Comparison of ENCODE assay signal across 22 mouse cellular contexts in the genomic region with DNA sequence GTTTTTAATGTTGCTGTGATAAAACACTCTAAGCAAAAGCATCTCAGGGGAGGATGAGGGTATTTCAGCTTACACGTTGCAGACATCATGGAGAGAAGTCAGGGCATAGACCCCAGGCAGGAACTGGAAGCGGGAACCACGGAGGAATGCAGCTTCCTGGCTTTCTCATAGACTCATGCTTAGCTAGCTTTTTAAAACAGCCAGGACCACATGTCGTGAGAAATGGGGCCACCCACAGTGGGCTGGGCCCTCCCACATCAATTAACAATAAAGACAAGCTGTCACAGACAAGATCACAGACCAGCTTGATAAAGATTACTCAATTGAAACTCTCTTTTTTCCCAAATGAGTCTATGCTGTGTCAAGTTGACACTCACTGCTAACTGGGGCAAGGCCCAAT. TPM values are rescaled to one million over a fixed set of nuclear protein-coding genes. Genes with fewer than 3 reads are reported as not detected.
A peak's percentile ranks its signal among the peaks of the same experiment; 100 is the strongest.
DNase-seq lines count a peak whose midpoint lies in the region; ATAC-seq and TF ChIP-seq lines count a peak whose summit lies in the region.
"Had no signal": no experiment of that assay in that cellular context is flagged by ENCODE, and none has a peak within 500 bp of the region (broad histone marks: within the 10 kb centered on the region; RNA-seq: fewer than 3 reads in every experiment).

No protein-coding gene starts in this region.

- no peaks in the 10 kb centered on the region for H3K27me3 ChIP-seq in forebrain, postnatal 0 days (ENCODE audit: insufficient read depth, low read length)
- H3K27me3 ChIP-seq in forebrain, embryonic 13.5 days, result no peaks in the 10 kb centered on the region
- no peaks in the 10 kb centered on the region for H3K27me3 ChIP-seq in midbrain, embryonic 13.5 days
- no peaks in the 10 kb centered on the region for H3K27me3 ChIP-seq in midbrain, embryonic 15.5 days (replicated peaks)
- H3K27me3 ChIP-seq in neural tube, embryonic 15.5 days (replicated peaks), result no peaks in the 10 kb centered on the region
- H3K27me3 ChIP-seq: forebrain, embryonic 15.5 days; limb, embryonic 15.5 days had no signal

- no peaks in the 10 kb centered on the region for H3K4me1 ChIP-seq in forebrain, postnatal 0 days (ENCODE audit: insufficient read depth)
- no peaks in the 10 kb centered on the region for H3K4me1 ChIP-seq in forebrain, embryonic 13.5 days
- no peaks in the 10 kb centered on the region for H3K4me1 ChIP-seq in midbrain, embryonic 13.5 days (replicated peaks)
- H3K4me1 ChIP-seq in midbrain, embryonic 15.5 days, result no peaks in the 10 kb centered on the region
- H3K4me1 ChIP-seq in neural tube, embryonic 15.5 days, result 0 out of 2 replicates have a peak, but pooled peaks cover 7% of the 10 kb centered on the region
- H3K4me1 ChIP-seq: forebrain, embryonic 15.5 days; limb, embryonic 15.5 days had no signal

- no peak overlapping the region for H3K4me2 ChIP-seq in forebrain, postnatal 0 days (ENCODE audit: low read depth)
- H3K4me2 ChIP-seq in forebrain, embryonic 13.5 days, result no peak overlapping the region
- H3K4me2 ChIP-seq in midbrain, embryonic 13.5 days (replicated peaks), result no peak overlapping the region
- H3K4me2 ChIP-seq in midbrain, embryonic 15.5 days, result no peak overlapping the region
- H3K4me2 ChIP-seq in neural tube, embryonic 15.5 days, result no peak overlapping the region
- H3K4me2 ChIP-seq: forebrain, embryonic 15.5 days; limb, embryonic 15.5 days had no signal

- H3K9me3 ChIP-seq in forebrain, postnatal 0 days (ENCODE audit: low read length), result no peaks in the 10 kb centered on the region
- no peaks in the 10 kb centered on the region for H3K9me3 ChIP-seq in forebrain, embryonic 13.5 days (replicated peaks)
- no peaks in the 10 kb centered on the region for H3K9me3 ChIP-seq in midbrain, embryonic 13.5 days
- H3K9me3 ChIP-seq in midbrain, embryonic 15.5 days, result no peaks in the 10 kb centered on the region
- no peaks in the 10 kb centered on the region for H3K9me3 ChIP-seq in neural tube, embryonic 15.5 days (replicated peaks)
- H3K9me3 ChIP-seq: forebrain, embryonic 15.5 days; G1E; limb, embryonic 15.5 days had no signal

- peak; percentile 25; the same call in 1 of the 2 replicates for ATAC-seq in forebrain, postnatal 0 days
- no peak for ATAC-seq in forebrain, embryonic 13.5 days
- peak; percentile 27; the same call in 1 of the 2 replicates for ATAC-seq in midbrain, embryonic 13.5 days
- ATAC-seq in midbrain, embryonic 15.5 days (replicated peaks), result no peak
- ATAC-seq in neural tube, embryonic 15.5 days (ENCODE audit: low FRiP score), result no peak
- ATAC-seq: forebrain, embryonic 15.5 days; inflammation-experienced regulatory T-cells, adult 6 months; midbrain, embryonic 16.5 days had no signal

- H3K4me3 ChIP-seq in forebrain, postnatal 0 days (ENCODE audit: low read depth, low read length), result no peak overlapping the region
- H3K4me3 ChIP-seq in forebrain, embryonic 13.5 days, result no peak overlapping the region
- no peak overlapping the region for H3K4me3 ChIP-seq in midbrain, embryonic 13.5 days (replicated peaks)
- no peak overlapping the region for H3K4me3 ChIP-seq in midbrain, embryonic 15.5 days
- H3K4me3 ChIP-seq in neural tube, embryonic 15.5 days (replicated peaks), result no peak overlapping the region
- H3K4me3 ChIP-seq: forebrain, embryonic 15.5 days; limb, embryonic 15.5 days had no signal

- DNase-seq in forebrain, postnatal 0 days, result no peak
- DNase-seq in layer of hippocampus, adult 18-20 months (ENCODE audit: low spot score in 2 of 2), result peak; percentile 30 to 62
- no peak for DNase-seq in layer of hippocampus, postnatal 10 days (ENCODE audit: low spot score in 2 of 2)
- peak; percentile 12 to 15 for DNase-seq in layer of hippocampus, postnatal 36 days
- DNase-seq: adrenal gland, postnatal 36 days; cerebellum, adult 18-20 months; cerebellum, postnatal 25 days; gastrocnemius, postnatal 25 days; heart, postnatal 36 days; kidney, adult 2 months; kidney, postnatal 10 days; right cerebral cortex, postnatal 4 days had no signal

- H3K27ac ChIP-seq in forebrain, postnatal 0 days (ENCODE audit: low read depth, low read length), result no peak overlapping the region
- H3K27ac ChIP-seq in forebrain, embryonic 13.5 days, result no peak overlapping the region
- H3K27ac ChIP-seq in midbrain, embryonic 13.5 days, result no peak overlapping the region
- H3K27ac ChIP-seq in midbrain, embryonic 15.5 days, result no peak overlapping the region
- H3K27ac ChIP-seq in neural tube, embryonic 15.5 days (replicated peaks), result no peak overlapping the region
- H3K27ac ChIP-seq: forebrain, embryonic 15.5 days; limb, embryonic 15.5 days; stomach, postnatal 0 days had no signal

- no peak for TF ChIP-seq CTCF in forebrain, postnatal 0 days (IDR thresholded peaks at IDR 0.05; ENCODE audit: low read depth)

- WGBS in forebrain, postnatal 0 days, result 18% methylated on average over 4 of the region's 4 CpGs
- WGBS in forebrain, embryonic 13.5 days, result 16% methylated on average over 4 of the region's 4 CpGs
- WGBS in midbrain, embryonic 13.5 days, result 11% methylated on average over 4 of the region's 4 CpGs
- 13% methylated on average over 4 of the region's 4 CpGs for WGBS in midbrain, embryonic 15.5 days
- WGBS in neural tube, embryonic 15.5 days, result 20% methylated on average over 4 of the region's 4 CpGs

- H3K9ac ChIP-seq in forebrain, postnatal 0 days, result no peak overlapping the region
- H3K9ac ChIP-seq in forebrain, embryonic 13.5 days, result no peak overlapping the region
- no peak overlapping the region for H3K9ac ChIP-seq in midbrain, embryonic 13.5 days (replicated peaks)
- no peak overlapping the region for H3K9ac ChIP-seq in midbrain, embryonic 15.5 days
- H3K9ac ChIP-seq in neural tube, embryonic 15.5 days (replicated peaks), result no peak overlapping the region
- H3K9ac ChIP-seq: forebrain, embryonic 15.5 days; limb, embryonic 15.5 days had no signal

- H3K36me3 ChIP-seq in forebrain, postnatal 0 days (ENCODE audit: insufficient read depth), result no peaks in the 10 kb centered on the region
- no peaks in the 10 kb centered on the region for H3K36me3 ChIP-seq in forebrain, embryonic 13.5 days (ENCODE audit: poor library complexity, severe bottlenecking)
- no peaks in the 10 kb centered on the region for H3K36me3 ChIP-seq in midbrain, embryonic 13.5 days
- no peaks in the 10 kb centered on the region for H3K36me3 ChIP-seq in midbrain, embryonic 15.5 days (replicated peaks)
- H3K36me3 ChIP-seq in neural tube, embryonic 15.5 days, result no peaks in the 10 kb centered on the region
- H3K36me3 ChIP-seq: forebrain, embryonic 15.5 days; G1E; limb, embryonic 15.5 days had no signal

RNA-seq across cellular contexts. Expression of a gene that starts 44.4 kb away (rescaled TPM):
- 60.2 and 69.3 TPM in 2 replicates for total RNA-seq in forebrain, postnatal 0 days (2014; rRNA removed)
- 54.0 and 73.2 TPM in 2 replicates for polyA plus RNA-seq in forebrain, postnatal 0 days (2015; fragmentation: Nextera tagmentation; extraction: Ambion mirVana)
- 61.0 and 66.5 TPM in 2 replicates for polyA plus RNA-seq in forebrain, embryonic 13.5 days (2015; fragmentation: Nextera tagmentation; extraction: Ambion mirVana)
- total RNA-seq in layer of hippocampus, adult 18-20 months (2021), result 10 to 100 TPM; 83.9 to 88.1 TPM
- 10 to 100 TPM; 55.7 to 57.8 TPM for total RNA-seq in layer of hippocampus, postnatal 10 days (2021)
- 75.6 and 81.0 TPM in 2 replicates for polyA plus RNA-seq in midbrain, embryonic 13.5 days (2015; fragmentation: Nextera tagmentation; extraction: Ambion mirVana)
- polyA plus RNA-seq in midbrain, embryonic 15.5 days (2015; fragmentation: Nextera tagmentation; extraction: Ambion mirVana), result 68.6 and 71.5 TPM in 2 replicates
- 10 to 100 TPM; 84.1 to 84.8 TPM for total RNA-seq in layer of hippocampus, postnatal 36 days (2021)
- 58.8 and 61.9 TPM in 2 replicates for polyA plus RNA-seq in neural tube, embryonic 15.5 days (2015; fragmentation: Nextera tagmentation; extraction: Ambion mirVana)
- polyA plus RNA-seq: inflammation-experienced regulatory T-cells, adult 6 months had no signal

Comparison
In these comparisons a context has a peak if more than half of its experiments do, and no peak if none do; other contexts are left out.
1. ATAC-seq: peak in forebrain, postnatal 0 days (single experiment) and midbrain, embryonic 13.5 days (single experiment); none in forebrain, embryonic 13.5 days (single experiment), midbrain, embryonic 15.5 days (single experiment) and neural tube, embryonic 15.5 days (single experiment).
2. DNase-seq: peak in layer of hippocampus, adult 18-20 months (2 of 2) and layer of hippocampus, postnatal 36 days (2 of 2); none in forebrain, postnatal 0 days (single experiment) and layer of hippocampus, postnatal 10 days (0 of 2).